Comparison of ENCODE assay signal across 7 mouse cellular contexts in the genomic region with DNA sequence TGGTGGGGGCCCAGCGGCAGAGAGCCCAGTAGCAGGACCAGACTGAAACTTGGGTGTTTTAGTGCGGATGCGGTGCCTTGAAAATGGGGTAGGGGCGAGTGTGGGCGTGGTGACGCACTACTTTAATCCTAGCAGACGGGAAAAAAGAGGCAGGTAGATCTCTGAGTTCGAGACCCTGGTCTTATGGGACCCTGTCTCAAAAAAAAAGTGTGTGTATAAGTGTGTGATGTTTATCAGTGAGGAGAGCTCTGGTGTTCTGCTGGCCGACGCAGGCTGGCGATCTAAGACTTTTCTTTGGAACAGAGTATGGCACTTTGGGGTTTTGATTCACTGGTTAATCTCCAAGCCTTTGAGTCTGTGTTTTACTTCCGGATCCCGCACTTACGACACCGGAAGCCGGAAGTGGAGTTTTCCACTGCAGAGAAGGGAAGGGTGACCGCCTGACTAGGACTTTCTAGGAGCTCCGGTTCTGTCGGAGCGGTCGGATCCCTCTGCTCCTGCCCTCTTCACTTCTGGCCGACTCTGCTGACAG. TPM values are rescaled to one million over a fixed set of nuclear protein-coding genes. Genes with fewer than 3 reads are reported as not detected.
DNase-seq lines count a peak whose midpoint lies in the region; ATAC-seq lines count a peak whose summit lies in the region.

No protein-coding gene starts in this region.

- peak; percentile 78 for ATAC-seq in intestine, embryonic 15.5 days
- peak; percentile 64 for ATAC-seq in megakaryocyte-erythroid progenitor cell, adult 5-6 weeks (replicated peaks; ENCODE audit: low FRiP score, low TSS enrichment, poor library complexity, severe bottlenecking)

- peak overlapping the region; percentile 50 for H3K4me3 ChIP-seq in intestine, embryonic 15.5 days (replicated peaks)

- H3K4me2 ChIP-seq in intestine, embryonic 15.5 days (replicated peaks) = peak overlapping the region; percentile 59

- H3K36me3 ChIP-seq in intestine, embryonic 15.5 days = no peaks in the 10 kb centered on the region

- intact Hi-C loops in gastrocnemius, postnatal 36 days (cut with DNase I) = no loop called here
- intact Hi-C loops in left cerebral cortex, postnatal 14 days (cut with DNase I) = no loop called here

- H3K4me1 ChIP-seq in intestine, embryonic 15.5 days (replicated peaks) = no peaks in the 10 kb centered on the region

- WGBS in intestine, embryonic 15.5 days = 22% methylated on average over 22 of the region's 22 CpGs

- peak overlapping the region; percentile 92 for H3K27ac ChIP-seq in intestine, embryonic 15.5 days

- no peaks in the 10 kb centered on the region for H3K9me3 ChIP-seq in intestine, embryonic 15.5 days

- H3K9ac ChIP-seq in intestine, embryonic 15.5 days = peak overlapping the region; percentile 55

- no peaks in the 10 kb centered on the region for H3K27me3 ChIP-seq in intestine, embryonic 15.5 days (replicated peaks)

- DNase-seq in adrenal gland, adult (ENCODE audit: inconsistent age in 2 of 2, low spot score in 1 of 2) = peak; percentile 79 to 92
- DNase-seq in embryo, embryonic 10.5 days (ENCODE audit: low spot score) = peak; percentile 88
- peak; percentile 56 to 59 for DNase-seq in gastrocnemius, postnatal 36 days
- DNase-seq in left cerebral cortex, postnatal 14 days (ENCODE audit: low spot score in 2 of 2) = peak; percentile 60 to 68
- DNase-seq in right cerebral cortex, postnatal 25 days = peak; percentile 66

RNA-seq across cellular contexts. Expression of gene G6pdx, which starts 0.4 kb away (rescaled TPM):
- 1 to 10 TPM; 2.9 to 3.3 TPM for total RNA-seq in gastrocnemius, postnatal 36 days (2021)
- 45.9 and 46.3 TPM in 2 replicates for polyA plus RNA-seq in intestine, embryonic 15.5 days (2015; fragmentation: Nextera tagmentation; extraction: Ambion mirVana)
- total RNA-seq in left cerebral cortex, postnatal 14 days (2021) = 10 to 100 TPM; 22.8 to 24.4 TPM
- total RNA-seq in megakaryocyte-erythroid progenitor cell, adult 5-6 weeks (2014; fragmentation: Nextera tagmentation) = 68.0 and 77.7 TPM in 2 replicates
- 47.5 and 77.2 TPM in 2 replicates for total RNA-seq in megakaryocyte-erythroid progenitor cell, adult 5-6 weeks (2017)

RNA-seq across cellular contexts. Expression of gene Ikbkg, which starts 36.3 kb away (rescaled TPM):
- total RNA-seq in gastrocnemius, postnatal 36 days (2021) = 10 to 100 TPM; 20.6 to 24.2 TPM
- polyA plus RNA-seq in intestine, embryonic 15.5 days (2015; fragmentation: Nextera tagmentation; extraction: Ambion mirVana) = 18.4 and 19.7 TPM in 2 replicates
- 10 to 100 TPM; 41.9 to 46.8 TPM for total RNA-seq in left cerebral cortex, postnatal 14 days (2021)
- total RNA-seq in megakaryocyte-erythroid progenitor cell, adult 5-6 weeks (2014; fragmentation: Nextera tagmentation) = 12.6 and 16.4 TPM in 2 replicates
- total RNA-seq in megakaryocyte-erythroid progenitor cell, adult 5-6 weeks (2017) = 25.7 and 45.8 TPM in 2 replicates

RNA-seq across cellular contexts. Expression of gene Fam3a, which starts 36.3 kb away (rescaled TPM):
- total RNA-seq in gastrocnemius, postnatal 36 days (2021) = 10 to 100 TPM; 12.5 to 12.6 TPM
- polyA plus RNA-seq in intestine, embryonic 15.5 days (2015; fragmentation: Nextera tagmentation; extraction: Ambion mirVana) = 29.5 and 32.0 TPM in 2 replicates
- 10 to 100 TPM; 20.0 to 27.0 TPM for total RNA-seq in left cerebral cortex, postnatal 14 days (2021)
- total RNA-seq in megakaryocyte-erythroid progenitor cell, adult 5-6 weeks (2014; fragmentation: Nextera tagmentation) = 13.1 and 16.5 TPM in 2 replicates
- total RNA-seq in megakaryocyte-erythroid progenitor cell, adult 5-6 weeks (2017) = 12.8 and 21.1 TPM in 2 replicates

RNA-seq across cellular contexts. Expression of gene Gm6880, which starts 51.8 kb away (rescaled TPM):
- total RNA-seq in gastrocnemius, postnatal 36 days (2021) = not detected
- not detected in 2 replicates for polyA plus RNA-seq in intestine, embryonic 15.5 days (2015; fragmentation: Nextera tagmentation; extraction: Ambion mirVana)
- not detected for total RNA-seq in left cerebral cortex, postnatal 14 days (2021)
- not detected in 2 replicates for total RNA-seq in megakaryocyte-erythroid progenitor cell, adult 5-6 weeks (2014; fragmentation: Nextera tagmentation)
- not detected in 2 replicates for total RNA-seq in megakaryocyte-erythroid progenitor cell, adult 5-6 weeks (2017)

RNA-seq across cellular contexts. Expression of gene Slc10a3, which starts 56.2 kb away (rescaled TPM):
- 1 to 10 TPM; 2.1 to 2.3 TPM for total RNA-seq in gastrocnemius, postnatal 36 days (2021)
- 15.9 and 16.6 TPM in 2 replicates for polyA plus RNA-seq in intestine, embryonic 15.5 days (2015; fragmentation: Nextera tagmentation; extraction: Ambion mirVana)
- total RNA-seq in left cerebral cortex, postnatal 14 days (2021) = 1 to 10 TPM; 2.1 to 3.2 TPM
- 6.7 and 16.4 TPM in 2 replicates for total RNA-seq in megakaryocyte-erythroid progenitor cell, adult 5-6 weeks (2014; fragmentation: Nextera tagmentation)
- total RNA-seq in megakaryocyte-erythroid progenitor cell, adult 5-6 weeks (2017) = 11.5 and 11.6 TPM in 2 replicates

Comparison
In these comparisons a context has a peak if more than half of its experiments do, and no peak if none do; other contexts are left out.
1. Peak in every context shown above with its lines: DNase-seq, ATAC-seq, H3K4me3 ChIP-seq and H3K27ac ChIP-seq.
2. RNA of gene G6pdx, which starts 0.4 kb away (total RNA-seq): 47.5 to 77.7 TPM in megakaryocyte-erythroid progenitor cell, adult 5-6 weeks and 22.8 to 24.4 TPM in left cerebral cortex, postnatal 14 days; 2.9 to 3.3 TPM in gastrocnemius, postnatal 36 days; every median in the first group is over 4 times any median in the second.